Mouse (Mus musculus) C2C12 (cell line): Measurements from ENCODE around the gene Erc1. TPM values are rescaled to one million over a fixed set of nuclear protein-coding genes. Genes with fewer than 3 reads are reported as not detected.
A peak's percentile ranks its signal among the peaks of the same experiment; 100 is the strongest.

Source experiments
- H3K27me3 ChIP-seq: one replicate; pipeline ENCODE4 v1.6.1; 2011; ENCODE audit not compliant: control insufficient read depth, insufficient read depth, insufficient read length
- H3K36me3 ChIP-seq: one replicate; pipeline ENCODE4 v1.6.1; 2011; ENCODE audit not compliant: control insufficient read depth, insufficient read depth
- H3K4me3 ChIP-seq: one replicate; pipeline ENCODE4 v1.5.1; 2011; ENCODE audit warnings: mild to moderate bottlenecking, control low read depth; ENCODE audit not compliant: poor library complexity, insufficient read depth, severe bottlenecking
- H3K79me2 ChIP-seq: one replicate; pipeline ENCODE4 v1.6.1; 2011; ENCODE audit not compliant: control insufficient read depth, insufficient read depth
- H3K79me3 ChIP-seq: one replicate; pipeline ENCODE4 v1.6.1; 2011; ENCODE audit warnings: low read depth, control low read depth
- H3ac ChIP-seq: one replicate; pipeline ENCODE3; 2011; ENCODE audit warnings: low read depth; ENCODE audit not compliant: control insufficient read depth, insufficient read length
- CEBPB ChIP-seq: IDR thresholded peaks from one replicate; pipeline ENCODE4 v1.6.1; 2011; ENCODE audit warnings: low read depth, mild to moderate bottlenecking, control low read depth, moderate library complexity
- CTCF ChIP-seq: IDR thresholded peaks from one replicate; pipeline ENCODE4 v1.5.1; 2011; ENCODE audit not compliant: control insufficient read depth, insufficient read depth, insufficient read length
- FOSL1 ChIP-seq: IDR thresholded peaks from one replicate; pipeline ENCODE4 v1.8.0; 2011; ENCODE audit warnings: mild to moderate bottlenecking, low read length; ENCODE audit not compliant: poor library complexity, insufficient read depth, severe bottlenecking
- MAX ChIP-seq: IDR thresholded peaks from one replicate; pipeline ENCODE4 v1.6.1; 2011; ENCODE audit warnings: mild to moderate bottlenecking, control low read depth
- MYOD1 ChIP-seq: IDR thresholded peaks from one replicate; pipeline ENCODE4 v1.6.1; 2011; ENCODE audit warnings: low read depth; ENCODE audit not compliant: control insufficient read depth, insufficient read length
- MYOG ChIP-seq: IDR thresholded peaks from one replicate; pipeline ENCODE4 v1.6.1; 2011; ENCODE audit not compliant: control insufficient read depth, insufficient read length; ENCODE audit errors: extremely low read depth
- USF1 ChIP-seq: IDR thresholded peaks from one replicate; pipeline ENCODE4 v1.6.1; 2011; ENCODE audit warnings: low read depth, mild to moderate bottlenecking, control low read depth, moderate library complexity
- polyA plus RNA-seq: library from polyadenylated mRNA; unstranded; fragments of >200 nt; fragmentation: generic; extraction: Trizol; gene quantifications from one replicate; pipeline ENCODE4 v1.2.1, GENCODE M21; 2012; ENCODE audit warnings: missing spikeins

Erc1 gene
- polyA plus RNA-seq, 1 experiment, result 10.2 TPM

DNA sequence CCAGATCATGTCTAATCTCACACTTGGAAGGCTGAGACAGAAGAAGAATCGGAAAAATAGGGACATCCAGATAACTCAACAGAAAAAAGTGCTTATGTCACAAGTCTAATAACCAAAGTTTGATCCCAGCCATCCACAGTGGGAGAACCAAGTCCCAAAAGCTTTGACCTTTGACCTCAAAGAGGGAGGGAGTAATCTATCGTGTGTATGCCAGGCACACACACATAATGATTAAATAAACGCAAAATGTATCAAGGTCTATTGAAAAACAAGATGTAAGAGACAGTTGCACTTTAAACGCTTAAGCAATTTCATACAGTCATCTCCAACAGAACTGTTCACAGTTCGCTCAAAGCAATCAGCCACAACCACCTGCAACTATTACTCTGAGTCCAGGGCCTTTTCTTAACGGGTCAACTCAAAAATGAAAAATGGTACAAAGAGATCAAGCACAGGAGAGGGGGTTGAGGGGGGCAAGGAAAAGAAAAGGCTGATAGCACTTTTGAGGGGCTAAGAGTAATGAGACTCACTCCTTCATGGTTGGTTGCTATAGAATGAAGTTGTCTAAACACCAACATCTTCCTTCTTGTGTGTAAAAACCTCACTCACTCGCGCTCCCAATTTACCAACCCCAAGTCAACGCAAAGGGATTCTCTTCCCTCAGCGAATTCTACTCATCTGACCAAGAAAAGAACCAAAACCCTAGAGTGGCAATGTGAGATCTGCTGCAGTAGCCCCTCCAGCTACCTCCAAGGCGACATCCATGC is 1.0 kb downstream of the Erc1 start:
- no peaks in the 10 kb centered on the region for H3K36me3 ChIP-seq
- peak overlapping the region; percentile 96 for H3ac ChIP-seq
- H3K79me3 ChIP-seq, result peaks cover 33% of the 10 kb centered on the region
- H3K79me2 ChIP-seq, result peaks cover 67% of the 10 kb centered on the region
- H3K4me3 ChIP-seq, result peak overlapping the region; percentile 69
- H3K27me3 ChIP-seq, result no peaks in the 10 kb centered on the region
- TF ChIP-seq CEBPB (no peak), FOSL1 (no peak), USF1 (no peak), CTCF (no peak), MYOD1 (no peak), MAX (no peak), MYOG (no peak)

DNA sequence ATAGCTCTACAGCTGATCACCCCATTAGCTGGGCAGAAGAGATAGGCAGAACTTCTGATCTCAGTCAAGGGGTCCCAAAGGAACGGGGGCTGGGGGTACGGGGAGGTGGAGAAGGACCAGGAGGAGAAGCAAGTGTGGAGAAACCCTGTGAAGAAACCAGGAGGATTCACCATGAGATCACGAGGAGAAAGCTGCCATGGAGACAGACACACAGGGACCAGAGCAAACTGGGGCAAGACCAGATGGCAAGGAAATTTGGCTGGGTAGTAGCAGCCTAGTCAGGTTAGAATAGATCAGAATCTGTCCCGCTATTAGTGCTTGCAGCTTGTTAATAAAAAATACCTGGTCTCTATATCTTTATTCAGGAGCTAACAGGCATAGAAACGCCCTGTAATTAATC is 18.0 kb downstream of the Erc1 start:
- Histone ChIP-seq H3K27me3 (no peaks in the 10 kb centered on the region), H3K36me3 (no peaks in the 10 kb centered on the region)

GRCm38 (mm10) chr6:119828165-119828564 is 19.8 kb downstream of the Erc1 start:
- no peak overlapping the region for H3K4me3 ChIP-seq
- H3K79me2 ChIP-seq, result peaks cover 17% of the 10 kb centered on the region
- H3K27me3 ChIP-seq, result no peaks in the 10 kb centered on the region
- H3K36me3 ChIP-seq, result peaks cover 10% of the 10 kb centered on the region
- TF ChIP-seq USF1, result no peak
- TF ChIP-seq CEBPB, result no peak
- TF ChIP-seq FOSL1, result no peak
- no peak for TF ChIP-seq MYOD1
- no peak for TF ChIP-seq MYOG
- TF ChIP-seq CTCF, result no peak
- TF ChIP-seq MAX, result no peak
- no peak overlapping the region for H3ac ChIP-seq
- no peaks in the 10 kb centered on the region for H3K79me3 ChIP-seq

More for the DNA sequence above, 18.0 kb downstream of the Erc1 start:
- peaks cover 23% of the 10 kb centered on the region for H3K79me2 ChIP-seq
- no peak overlapping the region for H3K4me3 ChIP-seq
- no peak overlapping the region for H3ac ChIP-seq
- peaks cover 5% of the 10 kb centered on the region for H3K79me3 ChIP-seq
- TF ChIP-seq CEBPB, result no peak
- TF ChIP-seq CTCF, result no peak

GRCm38 (mm10) chr6:119826701-119827100 is 21.3 kb downstream of the Erc1 start:
- no peak overlapping the region for H3K4me3 ChIP-seq
- H3K79me2 ChIP-seq, result peaks cover 17% of the 10 kb centered on the region
- H3K36me3 ChIP-seq, result peaks cover 10% of the 10 kb centered on the region

DNA sequence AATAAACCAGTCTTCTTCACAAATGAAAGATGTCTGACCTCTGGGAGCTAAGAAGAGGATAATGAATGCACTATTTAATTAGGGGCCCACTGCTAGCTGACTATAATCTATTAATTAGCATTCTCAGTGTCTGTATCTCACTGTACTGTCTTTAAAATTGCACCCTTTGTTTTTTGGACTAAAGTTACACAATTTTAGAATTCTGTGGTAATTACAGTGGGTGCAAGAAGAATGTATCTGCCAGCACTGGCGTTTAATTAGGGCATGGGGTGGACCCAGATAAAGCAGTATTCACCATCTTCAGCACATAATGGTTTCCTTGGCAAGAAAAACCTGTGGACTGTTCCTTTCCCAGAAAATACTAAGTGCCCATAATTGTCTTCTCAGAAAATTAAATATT is 25.8 kb downstream of the Erc1 start:
- TF ChIP-seq CTCF (no peak), CEBPB (no peak), USF1 (no peak), MYOG (no peak), MAX (no peak), FOSL1 (no peak)
- Histone ChIP-seq H3K4me3 (no peak overlapping the region), H3K79me2 (peaks cover 27% of the 10 kb centered on the region), H3ac (no peak overlapping the region), H3K27me3 (no peaks in the 10 kb centered on the region), H3K36me3 (peaks cover 14% of the 10 kb centered on the region), H3K79me3 (peaks cover 2% of the 10 kb centered on the region)

More at GRCm38 (mm10) chr6:119826701-119827100, 21.3 kb downstream of the Erc1 start:
- Histone ChIP-seq H3ac (no peak overlapping the region), H3K27me3 (no peaks in the 10 kb centered on the region), H3K79me3 (no peaks in the 10 kb centered on the region)
- TF ChIP-seq MAX (no peak), MYOD1 (no peak), USF1 (no peak), MYOG (no peak)

GRCm38 (mm10) chr6:119821158-119821557 is 26.8 kb downstream of the Erc1 start:
- Histone ChIP-seq H3K79me2 (peaks cover 34% of the 10 kb centered on the region), H3K79me3 (peaks cover 2% of the 10 kb centered on the region), H3ac (no peak overlapping the region), H3K27me3 (no peaks in the 10 kb centered on the region), H3K36me3 (peaks cover 14% of the 10 kb centered on the region), H3K4me3 (no peak overlapping the region)
- no peak for TF ChIP-seq MAX
